Mouse (Mus musculus) embryonic fibroblast, embryonic 13.5 days (primary cell): ENCODE data around the gene Fam49a.

Experiments
- CTCF ChIP-seq: IDR thresholded peaks from 2 replicates; pipeline ENCODE4 v1.5.1; 2011; ENCODE audit warnings: mild to moderate bottlenecking, control low read depth, low read length, moderate library complexity, borderline replicate concordance; ENCODE audit not compliant: insufficient read depth
- POLR2A ChIP-seq: IDR thresholded peaks from 2 replicates; pipeline ENCODE4 v1.6.1; 2011; ENCODE audit warnings: low read depth, mild to moderate bottlenecking, control low read depth, low read length, moderate library complexity

- no peak for TF ChIP-seq CTCF
- no peak for TF ChIP-seq POLR2A
Measured at GRCm38 (mm10) chr12:12315011-12315410, 53.1 kb downstream of the Fam49a start.
